Mouse (Mus musculus) testis, adult 2 months (tissue): ENCODE measurements around the gene Gm45062.

Experiments used
- CTCF ChIP-seq: fragments of 200-500 bp; IDR thresholded peaks from 2 replicates; pipeline ENCODE4 v1.5.1; 2012; ENCODE audit warnings: low read depth, mild to moderate bottlenecking, inconsistent platforms, low read length, moderate library complexity; ENCODE audit not compliant: control insufficient read depth, insufficient read depth, insufficient replicate concordance
- POLR2A ChIP-seq: fragments of 200-500 bp; IDR thresholded peaks from 2 replicates; pipeline ENCODE4 v1.6.1; 2012; ENCODE audit warnings: low read depth, mild to moderate bottlenecking, inconsistent platforms, low read length, moderate library complexity; ENCODE audit not compliant: control insufficient read depth

GRCm38 (mm10) chr6:8560682-8561081 is 301.4 kb downstream of the Gm45062 start:
- no peak for TF ChIP-seq CTCF
- no peak for TF ChIP-seq POLR2A
